Mouse (Mus musculus) thymus, postnatal 36 days (tissue): ENCODE data around the gene Jkamp.
A peak's percentile ranks its signal among the peaks of the same experiment; 100 is the strongest.
"Not testable (repeated sequence)": the region's sequence is repeated elsewhere in the genome, so short reads cannot be mapped to it uniquely, and the experiment has no call there.

Experiments used
- DNase-seq, 2 experiments: peaks; one replicate each; pipeline ENCODE4 v3.0.0; 2022; ENCODE audit warnings: mixed read lengths in 2 of 2

Jkamp gene

GRCm38 (mm10) chr12:72085329-72086165 is at the start of gene Jkamp, which contains the start of gene L3hypdh:
TSS of gene Jkamp (plus strand) at chr12:72085589.
TSS of gene L3hypdh (minus strand) at chr12:72085439.
- DNase-seq: peak; percentile 97 to 99

- DNase-seq: no peak
These were observed 49.2 kb upstream of the Jkamp start for GRCm38 (mm10) chr12:72036097-72036661.

- DNase-seq: no peak
These were observed 48.3 kb upstream of the Jkamp start for GRCm38 (mm10) chr12:72037049-72037448.

GRCm38 (mm10) chr12:72038866-72039265 is 46.5 kb upstream of the Jkamp start:
- no peak for DNase-seq

GRCm38 (mm10) chr12:72039501-72039900 is 45.9 kb upstream of the Jkamp start:
- DNase-seq: no peak

- DNase-seq: no peak
These were observed 44.2 kb upstream of the Jkamp start for GRCm38 (mm10) chr12:72041238-72041637.

- DNase-seq: no peak
These were observed 37.9 kb upstream of the Jkamp start for GRCm38 (mm10) chr12:72047513-72047912.

GRCm38 (mm10) chr12:72050156-72050555 is 35.2 kb upstream of the Jkamp start:
- DNase-seq: not testable (repeated sequence)

- DNase-seq: no peak
These were observed 34.6 kb upstream of the Jkamp start for GRCm38 (mm10) chr12:72050821-72051220.

- DNase-seq: no peak
These were observed 32.8 kb upstream of the Jkamp start for GRCm38 (mm10) chr12:72052571-72052970.

- DNase-seq: no peak
These were observed 32.1 kb upstream of the Jkamp start for GRCm38 (mm10) chr12:72053303-72053702.

GRCm38 (mm10) chr12:72053851-72054250 is 31.5 kb upstream of the Jkamp start:
- DNase-seq: no peak

- DNase-seq: no peak
These were observed 27.6 kb upstream of the Jkamp start for GRCm38 (mm10) chr12:72057780-72058179.

GRCm38 (mm10) chr12:72069626-72070326 is 15.6 kb upstream of the Jkamp start:
- DNase-seq: no peak

GRCm38 (mm10) chr12:72070327-72071269 is 14.8 kb upstream of the Jkamp start, which contains the start of gene Gpr135:
TSS of gene Gpr135 (minus strand) at chr12:72071125.
- DNase-seq: peak; percentile 68 to 70

GRCm38 (mm10) chr12:72078248-72078647 is 7.1 kb upstream of the Jkamp start:
- no peak for DNase-seq

GRCm38 (mm10) chr12:72081961-72082360 is 3.4 kb upstream of the Jkamp start:
- DNase-seq: no peak

GRCm38 (mm10) chr12:72082370-72082769 is 3.0 kb upstream of the Jkamp start:
- DNase-seq: no peak

GRCm38 (mm10) chr12:72083265-72083664 is 2.1 kb upstream of the Jkamp start:
- no peak for DNase-seq

GRCm38 (mm10) chr12:72084261-72085023 is 947 bp upstream of the Jkamp start:
- no peak for DNase-seq

- DNase-seq: no peak
These were observed 413 bp upstream of the Jkamp start for GRCm38 (mm10) chr12:72085024-72085328.
